Mouse (Mus musculus) embryonic fibroblast, embryonic 13.5 days (primary cell): Measurements from ENCODE around the gene 4933430I17Rik.

Source experiments
- CTCF ChIP-seq: IDR thresholded peaks from 2 replicates; pipeline ENCODE4 v1.5.1; 2011; ENCODE audit warnings: mild to moderate bottlenecking, control low read depth, low read length, moderate library complexity, borderline replicate concordance; ENCODE audit not compliant: insufficient read depth
- POLR2A ChIP-seq: IDR thresholded peaks from 2 replicates; pipeline ENCODE4 v1.6.1; 2011; ENCODE audit warnings: low read depth, mild to moderate bottlenecking, control low read depth, low read length, moderate library complexity

DNA sequence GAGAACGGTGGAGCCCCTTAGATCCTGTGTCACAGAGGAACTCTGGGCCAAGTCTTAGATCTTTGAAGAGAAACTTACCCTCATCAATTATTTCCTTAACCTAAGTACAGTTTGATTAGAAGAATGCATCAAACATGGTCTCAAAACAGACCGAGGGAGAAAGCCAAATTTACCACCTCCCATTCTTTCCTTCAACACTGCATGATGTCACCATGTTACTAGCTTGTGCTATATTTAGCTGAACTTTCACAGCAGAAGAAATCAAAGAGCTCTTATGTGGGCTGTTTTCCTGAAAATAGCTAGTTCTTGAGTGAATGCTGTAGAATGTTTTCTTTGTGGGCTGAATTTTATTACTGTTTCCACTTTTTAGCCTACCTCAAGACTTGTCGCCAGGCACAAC, 32.3 kb downstream of the 4933430I17Rik start:
- no peak for TF ChIP-seq POLR2A
- TF ChIP-seq CTCF: no peak
